Mouse (Mus musculus): ENCODE results near the gene Slc16a7. TPM values are rescaled to one million over a fixed set of nuclear protein-coding genes. Genes with fewer than 3 reads are reported as not detected.

The Slc16a7 gene
- polyA plus RNA-seq, 1 experiment: 8.9 TPM

DNA sequence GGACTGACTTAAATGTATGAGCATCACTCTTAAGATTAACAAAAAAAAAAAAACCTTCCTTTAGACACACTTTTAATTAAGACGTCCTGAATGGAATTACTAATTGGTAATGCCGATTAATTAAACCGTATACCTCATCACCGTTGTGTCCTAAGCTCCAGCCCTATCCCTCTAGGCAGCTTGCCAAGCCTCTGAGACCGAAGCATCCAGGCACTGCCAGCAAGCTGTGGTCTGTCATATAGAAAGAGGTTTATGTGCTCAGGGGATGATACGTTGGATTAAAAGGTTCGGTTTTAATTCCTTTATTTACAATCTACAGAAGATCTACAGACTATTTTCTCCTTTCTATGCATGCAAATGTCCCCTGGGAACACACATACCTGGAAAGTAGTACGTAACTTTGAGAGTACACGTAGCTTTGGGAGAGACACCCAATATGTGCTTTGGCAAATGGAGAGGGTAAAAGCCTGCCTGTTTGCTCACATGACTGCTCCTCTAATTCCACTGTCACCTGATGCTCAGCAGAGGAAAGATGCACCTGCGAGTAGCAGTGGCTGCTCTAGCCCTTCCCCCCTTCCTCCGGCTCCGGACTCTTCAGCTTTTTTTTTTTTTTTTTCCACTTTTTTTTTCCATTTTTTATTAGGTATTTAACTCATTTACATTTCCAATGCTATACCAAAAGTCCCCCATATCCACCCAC lies 114.0 kb downstream of the Slc16a7 start:
- Histone ChIP-seq H3K27me3 (ENCODE audit: control insufficient read depth, insufficient read depth, low read length) (no peaks in the 10 kb centered on the region), H3K4me3 (replicated peaks; ENCODE audit: insufficient read depth, low read depth, low read length) (no peak overlapping the region), H3K27ac (ENCODE audit: insufficient read depth, low read length) (no peak overlapping the region), H3K4me1 (ENCODE audit: control insufficient read depth, insufficient read depth, low read length) (no peaks in the 10 kb centered on the region)
- no peak for TF ChIP-seq POLR2A (IDR thresholded peaks at IDR 0.05; ENCODE audit: borderline replicate concordance, insufficient read depth, low read length)
- no peak for TF ChIP-seq CTCF (IDR thresholded peaks at IDR 0.05; ENCODE audit: borderline replicate concordance, insufficient read depth, low read depth, low read length)
- peak in 1 of 2 experiments; percentile 22 for DNase-seq
- WGBS: 31% methylated on average over 12 of the region's 12 CpGs

DNA sequence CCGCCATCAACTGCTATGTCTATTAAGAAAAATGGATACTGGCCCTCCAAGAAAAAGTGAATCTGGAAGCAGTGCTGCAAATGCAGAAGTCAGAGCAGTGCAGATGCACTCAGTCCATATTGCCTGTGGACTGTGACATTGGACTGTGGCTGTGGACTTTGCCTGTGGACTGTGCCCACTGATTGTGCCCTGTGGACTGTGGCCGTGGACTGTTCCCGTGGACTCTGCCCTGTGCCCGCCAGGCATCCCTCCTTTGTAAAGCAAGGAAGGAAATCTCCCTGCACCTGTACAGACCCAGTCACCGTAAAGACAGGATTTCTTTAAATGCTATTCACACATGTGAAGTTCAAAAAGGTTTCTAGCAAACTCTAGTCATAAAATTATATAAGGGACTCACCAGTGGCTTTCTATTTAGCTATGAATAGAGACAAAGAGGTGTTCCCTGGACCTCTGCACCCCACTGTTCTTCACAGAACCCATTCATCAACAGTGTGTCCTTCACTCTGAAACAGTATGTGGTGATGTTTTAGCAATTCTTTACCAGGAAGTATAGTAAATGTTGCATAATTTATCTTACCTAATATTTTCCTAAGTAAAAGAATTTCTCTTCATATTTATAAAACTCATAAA lies 114.6 kb downstream of the Slc16a7 start:
- H3K27ac ChIP-seq (ENCODE audit: insufficient read depth, low read length): no peak overlapping the region
- no peaks in the 10 kb centered on the region for H3K4me1 ChIP-seq (ENCODE audit: control insufficient read depth, insufficient read depth, low read length)
- no peaks in the 10 kb centered on the region for H3K27me3 ChIP-seq (ENCODE audit: control insufficient read depth, insufficient read depth, low read length)
- no peak for DNase-seq
- no peak overlapping the region for H3K4me3 ChIP-seq (replicated peaks; ENCODE audit: insufficient read depth, low read depth, low read length)
- no peak for TF ChIP-seq POLR2A (IDR thresholded peaks at IDR 0.05; ENCODE audit: borderline replicate concordance, insufficient read depth, low read length)
- no peak for TF ChIP-seq CTCF (IDR thresholded peaks at IDR 0.05; ENCODE audit: borderline replicate concordance, insufficient read depth, low read depth, low read length)
- WGBS: 93% methylated on average over 5 of the region's 5 CpGs

DNA sequence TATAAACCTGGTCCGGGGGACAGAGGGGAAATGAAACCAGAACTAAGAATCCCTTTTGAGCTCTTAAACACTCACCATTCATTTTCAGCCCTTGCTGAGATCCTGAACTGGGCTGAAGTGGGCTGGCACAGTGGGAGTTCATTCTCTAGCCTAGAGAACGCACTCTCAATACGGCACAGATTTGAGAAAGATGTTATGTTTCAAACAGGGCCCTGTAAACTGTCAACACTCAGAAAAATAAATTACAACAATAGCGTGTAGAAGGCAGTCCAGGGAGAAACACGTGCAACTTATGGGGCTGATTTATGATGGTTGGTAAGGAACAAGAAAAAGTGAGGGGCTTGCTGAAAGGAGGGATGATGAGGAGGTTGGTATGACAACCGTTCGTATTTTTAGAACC lies 115.5 kb downstream of the Slc16a7 start:
- Histone ChIP-seq H3K27ac (ENCODE audit: insufficient read depth, low read length) (no peak overlapping the region), H3K4me1 (ENCODE audit: control insufficient read depth, insufficient read depth, low read length) (no peaks in the 10 kb centered on the region), H3K27me3 (ENCODE audit: control insufficient read depth, insufficient read depth, low read length) (no peaks in the 10 kb centered on the region), H3K4me3 (replicated peaks; ENCODE audit: insufficient read depth, low read depth, low read length) (no peak overlapping the region)
- 61% methylated on average over 7 of the region's 7 CpGs for WGBS
- DNase-seq: no peak
- TF ChIP-seq POLR2A (IDR thresholded peaks at IDR 0.05; ENCODE audit: borderline replicate concordance, insufficient read depth, low read length): no peak
- no peak for TF ChIP-seq CTCF (IDR thresholded peaks at IDR 0.05; ENCODE audit: borderline replicate concordance, insufficient read depth, low read depth, low read length)

DNA sequence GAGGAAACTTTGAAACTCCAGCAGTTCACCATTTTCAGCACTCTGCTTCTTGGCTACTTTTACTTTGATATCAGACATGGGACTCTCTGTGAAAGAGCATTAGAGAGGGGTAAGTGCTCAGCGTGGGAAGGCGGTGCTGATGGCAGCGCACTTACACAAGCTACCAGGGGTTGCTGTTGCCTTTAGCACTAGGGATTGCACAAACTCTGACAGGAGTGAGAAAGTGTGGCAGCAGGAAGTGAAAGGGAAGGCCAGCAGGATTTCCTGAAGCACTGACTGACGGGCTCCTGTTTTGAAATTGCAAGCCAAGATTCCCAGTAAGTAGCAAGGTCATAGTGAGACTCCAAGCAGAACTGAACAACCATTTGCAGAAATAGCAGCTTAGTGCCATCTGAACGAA lies 117.8 kb downstream of the Slc16a7 start:
- Histone ChIP-seq H3K27ac (ENCODE audit: insufficient read depth, low read length) (no peak overlapping the region), H3K4me3 (replicated peaks; ENCODE audit: insufficient read depth, low read depth, low read length) (no peak overlapping the region), H3K4me1 (ENCODE audit: control insufficient read depth, insufficient read depth, low read length) (no peaks in the 10 kb centered on the region), H3K27me3 (ENCODE audit: control insufficient read depth, insufficient read depth, low read length) (no peaks in the 10 kb centered on the region)
- WGBS: 82% methylated on average over 5 of the region's 5 CpGs
- DNase-seq: no peak
- TF ChIP-seq POLR2A (IDR thresholded peaks at IDR 0.05; ENCODE audit: borderline replicate concordance, insufficient read depth, low read length) (no peak), CTCF (IDR thresholded peaks at IDR 0.05; ENCODE audit: borderline replicate concordance, insufficient read depth, low read depth, low read length) (no peak)

DNA sequence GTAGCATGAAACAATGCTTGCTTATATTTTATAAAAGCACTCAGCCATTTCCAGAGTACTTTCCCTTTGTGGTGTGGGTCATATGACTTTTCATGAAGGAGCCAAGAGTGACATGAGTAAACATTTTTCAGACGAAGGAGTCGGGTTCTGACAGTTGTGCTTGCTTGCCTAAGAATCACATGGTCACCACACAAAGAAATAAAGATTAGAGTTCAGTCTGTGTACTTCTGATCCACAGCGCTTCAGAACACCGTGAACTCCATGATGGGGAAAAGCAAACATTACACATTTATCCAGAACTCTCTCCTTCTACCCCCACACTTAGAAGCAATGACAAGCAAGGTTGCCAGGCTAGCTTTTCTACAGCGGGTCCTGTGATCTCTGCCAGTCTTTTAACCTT lies 119.0 kb downstream of the Slc16a7 start:
- DNase-seq: no peak
- Histone ChIP-seq H3K4me3 (replicated peaks; ENCODE audit: insufficient read depth, low read depth, low read length) (no peak overlapping the region), H3K27me3 (ENCODE audit: control insufficient read depth, insufficient read depth, low read length) (no peaks in the 10 kb centered on the region), H3K4me1 (ENCODE audit: control insufficient read depth, insufficient read depth, low read length) (peaks cover 7% of the 10 kb centered on the region), H3K27ac (ENCODE audit: insufficient read depth, low read length) (no peak overlapping the region)
- TF ChIP-seq CTCF (IDR thresholded peaks at IDR 0.05; ENCODE audit: borderline replicate concordance, insufficient read depth, low read depth, low read length) (no peak), POLR2A (IDR thresholded peaks at IDR 0.05; ENCODE audit: borderline replicate concordance, insufficient read depth, low read length) (no peak)
- 71% methylated on average over 5 of the region's 5 CpGs for WGBS

DNA sequence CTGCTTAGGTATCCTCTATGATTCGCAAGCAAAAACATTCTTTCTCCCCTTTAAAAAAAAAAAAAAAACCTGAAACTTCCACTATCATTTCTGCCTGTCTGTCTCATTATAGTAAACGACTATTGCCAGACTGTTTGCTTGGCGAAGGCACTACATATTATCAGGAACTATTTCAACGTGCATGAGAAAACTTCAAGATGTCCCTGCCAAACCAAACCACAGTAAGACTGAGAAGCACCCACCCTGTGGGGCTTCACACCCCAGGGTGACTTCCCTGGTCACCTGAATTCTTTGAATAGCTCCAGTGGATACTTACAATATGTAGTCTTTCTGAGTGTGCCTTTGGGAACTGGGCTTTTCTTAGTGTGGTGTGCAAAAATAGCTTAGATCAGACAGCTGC lies 122.9 kb downstream of the Slc16a7 start:
- TF ChIP-seq POLR2A (IDR thresholded peaks at IDR 0.05; ENCODE audit: borderline replicate concordance, insufficient read depth, low read length) (no peak), CTCF (IDR thresholded peaks at IDR 0.05; ENCODE audit: borderline replicate concordance, insufficient read depth, low read depth, low read length) (no peak)

DNA sequence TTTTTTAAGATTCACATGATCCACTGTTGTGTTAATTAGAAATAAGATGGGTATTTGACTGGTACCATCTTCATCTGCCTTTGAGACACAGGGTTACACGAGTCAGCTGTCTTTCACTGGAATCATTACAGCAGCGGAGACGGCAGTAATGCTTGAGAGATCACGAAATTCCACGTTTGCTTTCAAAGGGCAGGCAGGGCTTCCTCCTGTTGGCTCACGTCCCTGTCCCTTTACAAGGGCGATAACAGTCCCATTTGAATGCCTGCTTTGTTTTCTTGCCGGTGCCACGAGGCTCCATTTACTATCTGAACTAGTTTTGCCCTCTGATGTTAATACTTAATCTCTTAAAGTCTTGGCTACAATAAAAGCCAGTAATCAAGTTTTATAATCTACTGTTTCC lies 123.4 kb downstream of the Slc16a7 start:
- Histone ChIP-seq H3K27ac (ENCODE audit: insufficient read depth, low read length) (no peak overlapping the region), H3K4me1 (ENCODE audit: control insufficient read depth, insufficient read depth, low read length) (peaks cover 9% of the 10 kb centered on the region), H3K27me3 (ENCODE audit: control insufficient read depth, insufficient read depth, low read length) (no peaks in the 10 kb centered on the region), H3K4me3 (replicated peaks; ENCODE audit: insufficient read depth, low read depth, low read length) (no peak overlapping the region)
- TF ChIP-seq POLR2A (IDR thresholded peaks at IDR 0.05; ENCODE audit: borderline replicate concordance, insufficient read depth, low read length) (no peak), CTCF (IDR thresholded peaks at IDR 0.05; ENCODE audit: borderline replicate concordance, insufficient read depth, low read depth, low read length) (no peak)
- DNase-seq: peak; percentile 17 to 23
- WGBS: 22% methylated on average over 9 of the region's 9 CpGs

More for the DNA sequence above, 122.9 kb downstream of the Slc16a7 start:
- no peak for DNase-seq
- Histone ChIP-seq H3K4me1 (ENCODE audit: control insufficient read depth, insufficient read depth, low read length) (peaks cover 9% of the 10 kb centered on the region), H3K27ac (ENCODE audit: insufficient read depth, low read length) (no peak overlapping the region), H3K4me3 (replicated peaks; ENCODE audit: insufficient read depth, low read depth, low read length) (no peak overlapping the region), H3K27me3 (ENCODE audit: control insufficient read depth, insufficient read depth, low read length) (no peaks in the 10 kb centered on the region)
- 58% methylated on average over 4 of the region's 4 CpGs for WGBS

DNA sequence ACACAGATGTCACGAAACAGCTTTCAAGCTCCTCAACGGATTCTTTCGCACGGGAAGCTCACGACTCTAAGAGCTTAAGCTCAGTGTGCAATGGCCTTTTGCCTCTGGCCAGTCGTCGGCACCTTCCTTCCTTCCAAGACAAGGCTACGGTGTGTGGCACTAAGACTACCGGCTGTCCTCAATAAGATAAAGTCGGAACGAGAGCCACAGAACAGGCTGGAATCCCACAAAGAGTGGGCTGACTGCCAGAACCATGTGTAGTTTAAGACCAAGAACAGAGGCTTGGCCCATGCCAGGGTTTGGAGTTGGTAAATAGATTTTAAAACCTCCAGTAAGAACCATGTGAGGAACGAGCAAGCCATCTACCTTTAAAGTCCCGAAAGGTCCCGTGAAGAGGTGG lies 123.8 kb downstream of the Slc16a7 start:
- Histone ChIP-seq H3K4me1 (ENCODE audit: control insufficient read depth, insufficient read depth, low read length) (peaks cover 9% of the 10 kb centered on the region), H3K4me3 (replicated peaks; ENCODE audit: insufficient read depth, low read depth, low read length) (no peak overlapping the region), H3K27me3 (ENCODE audit: control insufficient read depth, insufficient read depth, low read length) (no peaks in the 10 kb centered on the region), H3K27ac (ENCODE audit: insufficient read depth, low read length) (no peak overlapping the region)
- 27% methylated on average over 14 of the region's 14 CpGs for WGBS
- DNase-seq: peak; percentile 51 to 64
- TF ChIP-seq CTCF (IDR thresholded peaks at IDR 0.05; ENCODE audit: borderline replicate concordance, insufficient read depth, low read depth, low read length) (no peak), POLR2A (IDR thresholded peaks at IDR 0.05; ENCODE audit: borderline replicate concordance, insufficient read depth, low read length) (no peak)
